Mouse (Mus musculus) embryonic facial prominence, embryonic 14.5 days (tissue): Measurements from ENCODE around the gene Slc2a8. TPM values are rescaled to one million over a fixed set of nuclear protein-coding genes. Genes with fewer than 3 reads are reported as not detected.

Source experiments
- ATAC-seq: fragments of 200-750 bp; cut with Nextera tagmentation; 2 replicates; pipeline ENCODE4 v1.8.0; 2017; ENCODE audit warnings: low read depth, moderate number of reproducible peaks, moderate TSS enrichment
- DNase-seq: peaks from one replicate; pipeline ENCODE4 v3.0.0-alpha.2; 2015; ENCODE audit warnings: low spot score
- H3K27ac ChIP-seq: fragments of 300-500 bp; sonication (generic); replicated peaks from 2 replicates; pipeline ENCODE4 v1.5.1; 2014; ENCODE audit warnings: low read depth, mild to moderate bottlenecking, low read length, moderate library complexity
- H3K27me3 ChIP-seq: fragments of 300-500 bp; sonication (generic); replicated peaks from 2 replicates; pipeline ENCODE4 v1.6.1; 2014; ENCODE audit warnings: low read length; ENCODE audit not compliant: control insufficient read depth, insufficient read depth
- H3K36me3 ChIP-seq: fragments of 300-500 bp; sonication (generic); 2 replicates; pipeline ENCODE4 v1.6.1; 2014; ENCODE audit warnings: low read length, mixed read lengths; ENCODE audit not compliant: control insufficient read depth, insufficient read depth
- H3K4me1 ChIP-seq: fragments of 300-500 bp; sonication (generic); 2 replicates; pipeline ENCODE4 v1.6.1; 2014; ENCODE audit warnings: antibody characterized with exemption, low read length; ENCODE audit not compliant: control insufficient read depth, insufficient read depth
- H3K4me2 ChIP-seq: fragments of 300-500 bp; sonication (generic); 2 replicates; pipeline ENCODE4 v1.6.1; 2014; ENCODE audit warnings: low read depth, mild to moderate bottlenecking, low read length, moderate library complexity, mixed read lengths
- H3K4me3 ChIP-seq: fragments of 300-500 bp; sonication (generic); 2 replicates; pipeline ENCODE4 v1.5.1; 2014; ENCODE audit warnings: low read depth, mild to moderate bottlenecking, low read length
- H3K9ac ChIP-seq: fragments of 300-500 bp; sonication (generic); 2 replicates; pipeline ENCODE4 v1.6.1; 2014; ENCODE audit warnings: low read depth, mild to moderate bottlenecking, low read length, moderate library complexity, mixed read lengths
- H3K9me3 ChIP-seq: fragments of 300-500 bp; sonication (generic); 2 replicates; pipeline ENCODE4 v1.6.1; 2016; ENCODE audit warnings: low read length; ENCODE audit not compliant: control insufficient read depth
- WGBS: fragments of 180-500 bp; shearing (Covaris S2); extraction: QIAGEN DNeasy Blood & Tissue Kit; methylation state at CpG from one replicate; pipeline ENCODE4 v1.1.7; 2014; 5-methylcytosine and 5-hydroxymethylcytosine counted together
- polyA plus RNA-seq: library from polyadenylated mRNA; unstranded; fragments of >200 nt; fragmentation: Nextera tagmentation; extraction: Ambion mirVana; gene quantifications from 2 replicates; pipeline ENCODE4 v1.2.1, GENCODE M21; 2014

Gene Slc2a8
- polyA plus RNA-seq, 1 experiment from 2014 or later: 12.2 TPM

- Histone ChIP-seq H3K36me3 (peaks cover 31% of the 10 kb centered on the region), H3K9ac (peak overlapping the region; percentile 95), H3K27ac (peak overlapping the region; percentile 88), H3K9me3 (no peaks in the 10 kb centered on the region), H3K27me3 (no peaks in the 10 kb centered on the region), H3K4me3 (peak overlapping the region; percentile 51), H3K4me2 (peak overlapping the region; percentile 64), H3K4me1 (peaks cover 17% of the 10 kb centered on the region)
- no peak for ATAC-seq
- WGBS: 1% methylated on average over 32 of the region's 33 CpGs
- no peak for DNase-seq
Observed at GRCm38 (mm10) chr2:32962062-32962874, 19.6 kb downstream of the Slc2a8 start.

- ATAC-seq (peak; percentile 93), DNase-seq (peak; percentile 97)
- WGBS: 4% methylated on average over 40 of the region's 55 CpGs
- H3K36me3 ChIP-seq: peaks cover 38% of the 10 kb centered on the region
- H3K9ac ChIP-seq: peak within 1 kb of the TSS; percentile 95
- no peaks in the 10 kb centered on the region for H3K27me3 ChIP-seq
- peaks cover 16% of the 10 kb centered on the region for H3K4me1 ChIP-seq
- peak within 1 kb of the TSS; percentile 88 for H3K27ac ChIP-seq
- peak within 1 kb of the TSS; percentile 64 for H3K4me2 ChIP-seq
- peak within 1 kb of the TSS; percentile 51 for H3K4me3 ChIP-seq
- no peaks in the 10 kb centered on the region for H3K9me3 ChIP-seq
Observed at GRCm38 (mm10) chr2:32961192-32961995, 20.5 kb downstream of the Slc2a8 start, which contains the start of the genes Rpl12 and Lrsam1. Gene Rpl12, plus strand, starts transcription at chr2:32961559. Gene Lrsam1, minus strand, starts transcription at chr2:32961614.

- DNase-seq (no peak), ATAC-seq (no peak)
- Histone ChIP-seq H3K4me2 (peak overlapping the region; percentile 64), H3K4me1 (peaks cover 13% of the 10 kb centered on the region), H3K36me3 (peaks cover 46% of the 10 kb centered on the region), H3K27ac (no peak overlapping the region), H3K9me3 (no peaks in the 10 kb centered on the region), H3K4me3 (peak overlapping the region; percentile 51), H3K27me3 (no peaks in the 10 kb centered on the region), H3K9ac (peak overlapping the region; percentile 95; the same call in 1 of the 2 replicates)
- 92% methylated on average over 4 of the region's 4 CpGs for WGBS
Observed at GRCm38 (mm10) chr2:32960273-32960672, 21.6 kb downstream of the Slc2a8 start.

- peaks cover 43% of the 10 kb centered on the region for H3K36me3 ChIP-seq
- H3K27ac ChIP-seq: no peak overlapping the region
- H3K27me3 ChIP-seq: no peaks in the 10 kb centered on the region
- no peak overlapping the region for H3K4me2 ChIP-seq
- no peak overlapping the region for H3K9ac ChIP-seq
- H3K9me3 ChIP-seq: no peaks in the 10 kb centered on the region
- DNase-seq: no peak
- H3K4me3 ChIP-seq: no peak overlapping the region
- peaks cover 6% of the 10 kb centered on the region; the same call in 1 of the 2 replicates for H3K4me1 ChIP-seq
- ATAC-seq: no peak
- WGBS: 56% methylated on average over 8 of the region's 8 CpGs
Observed at GRCm38 (mm10) chr2:32957344-32957743, 24.5 kb downstream of the Slc2a8 start.

GRCm38 (mm10) chr2:32954581-32954980, 27.3 kb downstream of the Slc2a8 start:
- Histone ChIP-seq H3K27ac (no peak overlapping the region), H3K9ac (no peak overlapping the region), H3K4me2 (no peak overlapping the region), H3K27me3 (no peaks in the 10 kb centered on the region), H3K4me3 (no peak overlapping the region), H3K9me3 (no peaks in the 10 kb centered on the region), H3K4me1 (no peaks in the 10 kb centered on the region), H3K36me3 (peaks cover 69% of the 10 kb centered on the region)
- no peak for DNase-seq
- WGBS: 94% methylated on average over 2 of the region's 2 CpGs
- no peak for ATAC-seq

GRCm38 (mm10) chr2:32947454-32947853, 34.4 kb downstream of the Slc2a8 start:
- H3K4me2 ChIP-seq: no peak overlapping the region
- no peaks in the 10 kb centered on the region for H3K9me3 ChIP-seq
- peaks cover 69% of the 10 kb centered on the region for H3K36me3 ChIP-seq
- no peaks in the 10 kb centered on the region for H3K4me1 ChIP-seq
- H3K4me3 ChIP-seq: no peak overlapping the region
- 80% methylated on average over 7 of the region's 11 CpGs for WGBS
- H3K27ac ChIP-seq: no peak overlapping the region
- no peak for DNase-seq
- H3K9ac ChIP-seq: 0 out of 2 replicates have a peak overlapping the region, but pooled peaks have one; percentile 21
- no peaks in the 10 kb centered on the region for H3K27me3 ChIP-seq
- no peak for ATAC-seq

GRCm38 (mm10) chr2:32940483-32940882, 41.4 kb downstream of the Slc2a8 start:
- H3K36me3 ChIP-seq: peaks cover 70% of the 10 kb centered on the region
- ATAC-seq: no peak

GRCm38 (mm10) chr2:32939418-32939817, 42.5 kb downstream of the Slc2a8 start:
- ATAC-seq: no peak
- H3K36me3 ChIP-seq: peaks cover 69% of the 10 kb centered on the region
- DNase-seq: peak; percentile 42

More at GRCm38 (mm10) chr2:32940483-32940882, 41.4 kb downstream of the Slc2a8 start:
- Histone ChIP-seq H3K9ac (no peak overlapping the region), H3K27me3 (no peaks in the 10 kb centered on the region), H3K27ac (no peak overlapping the region), H3K9me3 (no peaks in the 10 kb centered on the region), H3K4me3 (no peak overlapping the region), H3K4me2 (no peak overlapping the region), H3K4me1 (no peaks in the 10 kb centered on the region)
- WGBS: 90% methylated on average over 4 of the region's 4 CpGs
- DNase-seq: no peak

More at GRCm38 (mm10) chr2:32939418-32939817, 42.5 kb downstream of the Slc2a8 start:
- H3K4me1 ChIP-seq: no peaks in the 10 kb centered on the region
- WGBS: 68% methylated on average over 5 of the region's 5 CpGs
- H3K9me3 ChIP-seq: no peaks in the 10 kb centered on the region
- no peak overlapping the region for H3K9ac ChIP-seq
- no peak overlapping the region for H3K4me3 ChIP-seq
- H3K27ac ChIP-seq: no peak overlapping the region
- H3K4me2 ChIP-seq: no peak overlapping the region
- H3K27me3 ChIP-seq: no peaks in the 10 kb centered on the region
